Mouse (Mus musculus) lung, postnatal 25 days (tissue): ENCODE data around the gene Thoc5.

Experiments
- DNase-seq: peaks from one replicate; pipeline ENCODE4 v3.0.0; 2022; ENCODE audit warnings: low spot score

The Thoc5 gene

GRCm38 (mm10) chr11:4974376-4975122 lies 79.4 kb downstream of the Thoc5 start:
- DNase-seq, result peak; percentile 63

- DNase-seq, result peak; percentile 72
Observed at GRCm38 (mm10) chr11:4975623-4976022, 80.5 kb downstream of the Thoc5 start.
